Mouse (Mus musculus): Measurements from ENCODE around the gene Sept9.

- TF ChIP-seq POLR2A (IDR thresholded peaks at IDR 0.05; ENCODE audit: insufficient read length, low read depth) (no peak), POLR2AphosphoS2 (IDR thresholded peaks at IDR 0.05; ENCODE audit: insufficient read length, low read depth) (no peak), TCF12 (IDR thresholded peaks at IDR 0.05; ENCODE audit: insufficient read depth, poor library complexity, severe bottlenecking) (no peak), USF1 (IDR thresholded peaks at IDR 0.05; ENCODE audit: low read depth) (no peak), CEBPB (IDR thresholded peaks at IDR 0.05; ENCODE audit: insufficient read depth, poor library complexity, severe bottlenecking) (no peak), E2F4 (IDR thresholded peaks at IDR 0.05; ENCODE audit: insufficient read depth) (no peak)
These were observed 46.8 kb downstream of the Sept9 start for GRCm38 (mm10) chr11:117246286-117246685.
